Mouse (Mus musculus) heart, embryonic 16.5 days (tissue): Measurements from ENCODE around the gene Clec2l. TPM values are rescaled to one million over a fixed set of nuclear protein-coding genes. Genes with fewer than 3 reads are reported as not detected.

Experiments used
- ATAC-seq: fragments of 200-750 bp; cut with Nextera tagmentation; replicated peaks from 2 replicates; pipeline ENCODE4 v1.8.0; 2017; ENCODE audit warnings: moderate number of reproducible peaks; ENCODE audit not compliant: insufficient read depth, low FRiP score; ENCODE audit errors: extremely low read depth
- H3K27ac ChIP-seq: fragments of 300-500 bp; sonication (generic); 2 replicates; pipeline ENCODE4 v1.5.1; 2014; ENCODE audit warnings: mild to moderate bottlenecking, low read length, control low read depth, moderate library complexity
- H3K27me3 ChIP-seq: fragments of 300-500 bp; sonication (generic); 2 replicates; pipeline ENCODE4 v1.6.1; 2014; ENCODE audit warnings: low read length, mixed read lengths; ENCODE audit not compliant: control insufficient read depth, insufficient read depth
- H3K36me3 ChIP-seq: fragments of 300-500 bp; sonication (generic); 2 replicates; pipeline ENCODE4 v1.6.1; 2014; ENCODE audit not compliant: control insufficient read depth, insufficient read depth
- H3K4me1 ChIP-seq: fragments of 300-500 bp; sonication (generic); 2 replicates; pipeline ENCODE4 v1.6.1; 2014; ENCODE audit warnings: low read length, mixed read lengths; ENCODE audit not compliant: control insufficient read depth, insufficient read depth
- H3K4me2 ChIP-seq: fragments of 300-500 bp; sonication (generic); 2 replicates; pipeline ENCODE4 v1.6.1; 2014; ENCODE audit warnings: low read depth, mild to moderate bottlenecking, control low read depth, low read length
- H3K4me3 ChIP-seq: fragments of 300-500 bp; sonication (generic); 2 replicates; pipeline ENCODE4 v1.5.1; 2014; ENCODE audit warnings: mild to moderate bottlenecking, control low read depth, low read length
- H3K9ac ChIP-seq: fragments of 300-500 bp; sonication (generic); 2 replicates; pipeline ENCODE4 v1.6.1; 2014; ENCODE audit warnings: low read length, control low read depth
- H3K9me3 ChIP-seq: fragments of 300-500 bp; sonication (generic); replicated peaks from 2 replicates; pipeline ENCODE4 v1.6.1; 2016; ENCODE audit warnings: low read length; ENCODE audit not compliant: control insufficient read depth
- WGBS: fragments of 180-500 bp; shearing (Covaris S2); extraction: QIAGEN DNeasy Blood & Tissue Kit; methylation state at CpG from one replicate; pipeline ENCODE4 v1.1.7; 2014; 5-methylcytosine and 5-hydroxymethylcytosine counted together
- polyA plus RNA-seq: library from polyadenylated mRNA; unstranded; fragments of >200 nt; fragmentation: Nextera tagmentation; extraction: Ambion mirVana; gene quantifications from 2 replicates; pipeline ENCODE4 v1.2.1, GENCODE M21; 2015

Gene Clec2l
- 0.71 and 0.87 TPM in 2 replicates for polyA plus RNA-seq

- Histone ChIP-seq H3K27ac (no peak within 1 kb of the TSS), H3K4me3 (peak within 1 kb of the TSS; percentile 62), H3K4me1 (no peaks in the 10 kb centered on the region), H3K9ac (peak within 1 kb of the TSS; percentile 53), H3K27me3 (peaks cover 34% of the 10 kb centered on the region), H3K9me3 (no peaks in the 10 kb centered on the region), H3K36me3 (no peaks in the 10 kb centered on the region), H3K4me2 (peak within 1 kb of the TSS; percentile 68)
- ATAC-seq, result peak; percentile 41; the same call in 1 of the 2 replicates
- under 1% methylated on average over 73 of the region's 84 CpGs for WGBS
Measured at GRCm38 (mm10) chr6:38662714-38663615, at the start of gene Clec2l. TSS of gene Clec2l (plus strand) at chr6:38663069.

DNA sequence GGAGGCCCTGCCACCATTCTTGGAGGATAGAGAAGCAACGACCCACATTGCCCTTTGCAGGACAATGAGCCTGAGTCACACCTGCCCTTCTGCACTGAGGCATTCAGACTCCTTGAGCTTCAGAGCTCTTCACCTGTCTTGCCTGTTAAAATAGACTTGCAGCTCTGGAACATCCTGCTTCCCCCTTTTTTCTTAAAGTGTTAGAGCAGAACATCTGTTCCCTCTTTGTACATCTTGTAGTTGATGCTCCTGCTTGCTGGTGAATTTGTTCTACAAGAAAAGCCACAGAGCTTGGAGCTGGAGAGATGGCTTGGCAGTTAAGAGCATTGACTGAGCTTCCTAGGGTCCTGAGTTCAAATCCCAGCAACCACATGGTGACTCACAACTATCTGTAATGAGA is 40.5 kb upstream of the Clec2l start:
- 92% methylated on average over 1 of the region's 1 CpGs for WGBS
- Histone ChIP-seq H3K9me3 (peaks cover 8% of the 10 kb centered on the region), H3K9ac (no peak overlapping the region), H3K27me3 (no peaks in the 10 kb centered on the region), H3K27ac (no peak overlapping the region), H3K36me3 (peaks cover 20% of the 10 kb centered on the region), H3K4me2 (no peak overlapping the region), H3K4me3 (no peak overlapping the region), H3K4me1 (peaks cover 18% of the 10 kb centered on the region)
- no peak for ATAC-seq

- Histone ChIP-seq H3K27ac (peak overlapping the region; percentile 73), H3K4me3 (no peak overlapping the region), H3K4me2 (no peak overlapping the region), H3K4me1 (peaks cover 18% of the 10 kb centered on the region), H3K9ac (no peak overlapping the region), H3K9me3 (no peaks in the 10 kb centered on the region), H3K27me3 (no peaks in the 10 kb centered on the region), H3K36me3 (peaks cover 10% of the 10 kb centered on the region; the same call in 1 of the 2 replicates)
- 19% methylated on average over 2 of the region's 2 CpGs for whole genome bisulfite sequencing
- peak; percentile 29; the same call in 1 of the 2 replicates for ATAC-seq
Measured at GRCm38 (mm10) chr6:38623457-38623856, 39.4 kb upstream of the Clec2l start.

DNA sequence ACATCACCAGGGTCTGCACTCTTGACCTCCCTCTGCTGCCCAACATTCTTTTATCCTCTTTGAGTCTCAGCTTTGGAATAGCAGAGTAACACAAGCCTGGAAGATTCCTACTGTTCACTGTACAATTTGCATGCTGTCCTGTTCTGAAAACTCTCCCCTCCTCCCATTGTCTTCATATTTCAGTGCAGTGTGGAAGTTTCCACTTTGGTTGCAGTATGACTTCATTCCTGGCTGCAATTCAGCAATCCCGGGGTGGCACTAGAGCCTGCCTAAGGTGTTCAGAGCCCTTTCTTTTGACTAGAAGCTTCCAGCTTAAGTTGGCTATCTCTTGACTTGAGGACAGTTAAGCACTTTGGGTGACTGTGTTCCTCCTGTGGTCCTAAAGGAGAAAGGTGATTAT is 38.4 kb upstream of the Clec2l start:
- 12% methylated on average over 1 of the region's 1 CpGs for WGBS
- Histone ChIP-seq H3K36me3 (peaks cover 3% of the 10 kb centered on the region; the same call in 1 of the 2 replicates), H3K9ac (no peak overlapping the region), H3K27me3 (no peaks in the 10 kb centered on the region), H3K4me3 (no peak overlapping the region), H3K4me2 (no peak overlapping the region), H3K27ac (peak overlapping the region; percentile 73), H3K4me1 (peaks cover 18% of the 10 kb centered on the region), H3K9me3 (no peaks in the 10 kb centered on the region)
- peak; percentile 72 for ATAC-seq

GRCm38 (mm10) chr6:38626086-38626485 is 36.8 kb upstream of the Clec2l start:
- no peak overlapping the region for H3K27ac ChIP-seq
- H3K36me3 ChIP-seq, result no peaks in the 10 kb centered on the region
- ATAC-seq, result no peak
- WGBS, result 94% methylated on average over 5 of the region's 5 CpGs
- H3K9ac ChIP-seq, result no peak overlapping the region
- no peaks in the 10 kb centered on the region for H3K9me3 ChIP-seq
- no peaks in the 10 kb centered on the region for H3K27me3 ChIP-seq
- no peak overlapping the region for H3K4me2 ChIP-seq
- no peak overlapping the region for H3K4me3 ChIP-seq
- peaks cover 18% of the 10 kb centered on the region for H3K4me1 ChIP-seq

DNA sequence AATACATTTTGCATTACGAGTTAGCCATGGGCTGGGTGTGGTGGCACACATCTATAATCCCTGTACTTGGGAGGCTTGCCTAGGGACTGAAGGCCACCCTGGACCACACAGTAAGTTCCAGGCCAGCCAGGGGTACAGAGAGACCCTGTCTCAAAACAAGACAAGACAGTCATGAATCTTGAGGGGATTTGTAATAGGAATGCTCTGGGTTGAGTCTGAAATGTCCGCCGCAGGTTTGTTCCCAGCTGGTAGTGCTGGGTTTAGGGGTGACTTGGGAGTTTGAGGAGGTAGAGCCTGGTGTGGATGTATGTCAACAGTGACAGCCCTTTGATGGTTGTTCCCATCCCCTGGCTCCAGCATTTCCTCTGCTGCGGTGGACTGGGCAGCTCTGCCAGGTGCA is 35.8 kb upstream of the Clec2l start:
- Histone ChIP-seq H3K4me3 (no peak overlapping the region), H3K9ac (no peak overlapping the region), H3K36me3 (no peaks in the 10 kb centered on the region), H3K4me2 (no peak overlapping the region), H3K4me1 (peaks cover 18% of the 10 kb centered on the region), H3K27ac (no peak overlapping the region), H3K27me3 (no peaks in the 10 kb centered on the region), H3K9me3 (no peaks in the 10 kb centered on the region)
- 91% methylated on average over 4 of the region's 4 CpGs for WGBS
- ATAC-seq, result no peak

DNA sequence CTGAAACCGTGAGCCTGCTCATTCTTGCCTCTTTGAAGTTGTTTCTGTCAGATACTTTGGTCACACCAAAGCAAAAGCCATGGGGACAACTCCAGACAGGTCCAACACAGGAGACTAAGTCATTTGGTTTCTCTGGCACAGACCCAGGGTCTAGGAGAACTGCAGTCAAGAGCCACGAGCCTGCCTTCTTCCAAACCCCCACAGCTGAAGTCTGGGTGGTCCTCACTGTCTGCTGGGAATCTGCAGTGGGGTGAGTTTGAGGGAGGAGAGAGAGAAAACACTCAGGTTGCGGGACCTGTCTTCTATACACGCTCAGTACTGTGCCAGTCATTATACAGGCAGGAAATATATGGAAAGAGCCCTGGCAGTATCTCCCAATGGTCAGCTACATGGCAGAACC is 35.4 kb upstream of the Clec2l start:
- H3K4me3 ChIP-seq, result no peak overlapping the region
- H3K4me2 ChIP-seq, result no peak overlapping the region
- no peaks in the 10 kb centered on the region for H3K36me3 ChIP-seq
- ATAC-seq, result no peak
- peaks cover 18% of the 10 kb centered on the region for H3K4me1 ChIP-seq
- no peaks in the 10 kb centered on the region for H3K9me3 ChIP-seq
- 81% methylated on average over 4 of the region's 4 CpGs for WGBS
- H3K9ac ChIP-seq, result no peak overlapping the region
- H3K27ac ChIP-seq, result no peak overlapping the region
- H3K27me3 ChIP-seq, result no peaks in the 10 kb centered on the region; the same call in 1 of the 2 replicates

DNA sequence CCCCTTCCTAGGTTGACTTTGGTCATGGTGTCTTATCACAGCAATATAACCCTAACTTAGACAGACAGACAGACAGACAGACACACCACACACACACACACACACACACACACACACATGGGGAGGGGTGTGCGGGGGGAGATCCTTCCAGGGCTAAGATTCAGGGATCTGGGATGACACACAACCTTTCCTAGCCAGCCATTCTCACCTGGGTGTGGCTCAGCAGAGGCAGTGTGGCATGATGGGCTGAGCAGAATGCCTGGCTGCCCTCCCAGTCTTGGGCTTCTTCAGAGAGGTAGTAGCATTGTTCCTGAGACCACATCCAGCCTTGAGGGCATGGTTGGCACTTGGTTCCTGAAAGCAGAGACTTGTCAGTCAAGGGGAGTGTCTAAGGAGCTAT is 33.3 kb upstream of the Clec2l start:
- Histone ChIP-seq H3K9me3 (no peaks in the 10 kb centered on the region), H3K27me3 (peaks cover 11% of the 10 kb centered on the region), H3K4me1 (peaks cover 1% of the 10 kb centered on the region; the same call in 1 of the 2 replicates), H3K27ac (no peak overlapping the region), H3K4me3 (no peak overlapping the region), H3K9ac (no peak overlapping the region), H3K4me2 (no peak overlapping the region), H3K36me3 (no peaks in the 10 kb centered on the region)
- WGBS, result 82% methylated on average over 1 of the region's 1 CpGs
- no peak for ATAC-seq

DNA sequence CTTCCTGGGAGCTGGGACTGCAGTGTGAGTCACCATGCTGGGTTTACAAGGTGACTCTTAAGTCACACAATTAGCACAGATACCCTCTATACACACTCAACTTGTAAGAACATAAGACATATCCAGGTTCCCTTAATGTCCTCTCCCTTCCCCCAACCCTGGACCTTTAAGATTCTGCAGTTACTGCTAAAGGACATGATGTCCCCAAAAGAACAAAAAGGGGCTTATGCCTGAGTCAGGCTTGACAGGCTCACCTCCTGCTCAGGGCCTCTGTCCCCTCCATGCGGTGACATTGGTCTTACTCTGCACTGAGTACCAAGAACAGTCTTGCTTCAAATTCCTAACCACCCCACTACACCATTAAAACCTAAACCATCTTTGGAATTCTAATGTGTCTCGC is 30.0 kb upstream of the Clec2l start:
- no peak overlapping the region for H3K4me3 ChIP-seq
- no peak overlapping the region for H3K4me2 ChIP-seq
- H3K9ac ChIP-seq, result no peak overlapping the region
- H3K4me1 ChIP-seq, result peaks cover 15% of the 10 kb centered on the region
- H3K9me3 ChIP-seq, result no peaks in the 10 kb centered on the region
- 80% methylated on average over 2 of the region's 2 CpGs for WGBS
- ATAC-seq, result no peak
- H3K27me3 ChIP-seq, result peaks cover 33% of the 10 kb centered on the region
- H3K27ac ChIP-seq, result no peak overlapping the region
- H3K36me3 ChIP-seq, result no peaks in the 10 kb centered on the region
